Mouse (Mus musculus): Measurements from ENCODE around the gene Dagla. TPM values are rescaled to one million over a fixed set of nuclear protein-coding genes. Genes with fewer than 3 reads are reported as not detected.
A peak's percentile ranks its signal among the peaks of the same experiment; 100 is the strongest.

Dagla gene
- polyA plus RNA-seq, 1 experiment from 2014 or later = 0.55 TPM

DNA sequence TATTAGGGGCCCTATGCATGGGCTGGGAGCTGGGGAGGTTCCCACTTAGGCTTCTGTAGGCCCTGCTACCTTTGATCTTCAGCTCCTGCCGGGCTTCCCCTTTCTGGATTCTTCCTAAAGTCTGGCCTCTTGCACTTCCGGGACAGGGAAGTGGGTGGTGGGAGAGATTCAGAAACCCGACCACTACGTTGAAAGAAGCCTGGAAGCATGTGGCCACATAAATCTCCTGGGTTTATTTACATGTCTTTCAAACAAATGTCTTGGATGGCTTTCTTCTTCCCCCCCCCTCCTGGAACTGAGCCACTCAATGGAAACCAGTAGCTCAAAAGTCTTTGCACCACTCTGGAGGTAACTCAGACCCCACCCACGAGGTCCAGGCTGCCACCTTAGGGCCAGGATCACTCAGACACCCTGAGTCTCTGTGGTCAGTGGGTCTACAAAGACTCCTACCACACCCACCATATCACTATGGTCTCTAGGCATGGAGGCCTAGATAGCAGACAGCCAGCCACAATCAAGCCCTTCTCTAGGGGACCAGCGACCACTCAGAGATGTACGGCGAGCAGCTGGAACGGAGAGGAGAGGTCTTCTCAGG lies 12.7 kb downstream of the Dagla start:
- WGBS (ENCODE audit: insufficient replicate concordance) = 27% methylated on average over 9 of the region's 9 CpGs
- Histone ChIP-seq H3K4me3 (no peak overlapping the region), H3K9ac (no peak overlapping the region), H3K36me3 (no peaks in the 10 kb centered on the region), H3K4me1 (peaks cover 40% of the 10 kb centered on the region), H3K4me2 (no peak overlapping the region), H3K9me3 (replicated peaks) (no peaks in the 10 kb centered on the region), H3K27ac (no peak overlapping the region), H3K27me3 (replicated peaks) (peaks cover 45% of the 10 kb centered on the region)
- no peak for ATAC-seq

DNA sequence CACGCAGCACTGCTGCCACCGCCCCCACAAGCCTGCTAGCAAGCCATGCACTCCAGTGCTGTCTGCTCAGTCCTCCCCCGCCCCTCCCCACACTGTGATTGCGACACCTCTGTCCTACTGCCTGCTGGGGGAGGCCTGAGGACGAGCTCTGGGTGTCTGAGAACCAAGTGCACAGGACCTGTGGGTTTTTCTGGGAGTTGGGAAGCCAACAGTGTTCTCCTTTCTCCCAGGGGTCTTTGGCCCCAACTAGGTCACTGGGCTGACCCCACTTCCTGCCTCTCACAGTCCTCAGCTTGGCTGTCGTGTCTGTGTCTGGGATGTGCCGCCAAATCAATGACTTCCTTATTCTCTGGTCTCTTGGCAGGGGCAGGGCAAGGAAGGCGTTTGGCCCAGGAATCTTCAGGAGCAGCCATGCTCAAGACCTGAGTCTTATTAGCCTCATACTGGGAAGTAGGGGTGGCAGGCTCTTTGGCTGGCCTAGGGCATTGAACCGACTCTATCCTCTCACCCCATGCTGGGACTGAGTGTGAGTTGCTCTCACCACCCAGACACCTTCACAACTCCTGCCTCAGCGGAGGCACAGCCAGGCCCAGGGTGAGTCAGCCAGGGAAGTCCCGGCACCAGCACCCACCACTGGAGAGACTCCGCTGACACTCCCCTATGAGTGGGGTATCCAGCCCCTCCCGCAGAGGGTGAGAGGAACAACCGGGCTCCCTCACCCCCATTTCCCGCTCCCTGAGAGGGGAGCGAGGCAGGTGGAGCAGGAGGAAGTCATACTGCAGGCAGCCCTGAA lies 14.3 kb downstream of the Dagla start:
- WGBS (ENCODE audit: insufficient replicate concordance) = 41% methylated on average over 16 of the region's 16 CpGs
- peaks cover 36% of the 10 kb centered on the region for H3K4me1 ChIP-seq

DNA sequence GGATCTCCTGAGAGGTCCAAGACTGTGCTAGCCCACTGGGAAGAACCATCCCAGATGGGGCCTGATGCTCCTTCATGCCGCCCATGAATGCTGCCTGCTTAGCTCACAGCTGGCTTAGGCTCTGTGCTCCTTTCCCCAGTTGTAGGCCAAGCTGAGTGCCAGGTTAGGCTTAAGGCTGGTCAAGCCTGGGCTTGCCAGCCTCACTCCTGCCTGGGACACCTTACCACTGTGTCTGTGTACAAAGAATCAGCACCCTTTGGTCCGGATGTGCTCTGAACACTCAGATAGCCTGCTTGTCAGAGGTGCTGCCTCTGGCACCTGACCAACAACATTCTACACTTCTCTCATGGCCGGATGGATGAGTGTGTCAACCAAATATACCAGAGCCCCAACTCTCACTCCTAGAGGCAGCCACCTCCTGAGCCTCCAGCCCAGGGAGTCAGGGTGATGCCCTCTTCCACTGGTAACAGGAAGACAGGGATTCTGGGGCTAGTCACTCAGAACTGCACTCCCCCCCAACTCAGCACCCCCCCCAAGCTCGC lies 15.0 kb downstream of the Dagla start:
- no peak overlapping the region for H3K4me3 ChIP-seq
- no peak overlapping the region for H3K9ac ChIP-seq
- peaks cover 22% of the 10 kb centered on the region for H3K27me3 ChIP-seq (replicated peaks)
- WGBS (ENCODE audit: insufficient replicate concordance) = 54% methylated on average over 4 of the region's 4 CpGs
- ATAC-seq = 0 out of 2 replicates have a peak, but pooled peaks have one; percentile 3
- H3K36me3 ChIP-seq = no peaks in the 10 kb centered on the region
- H3K4me1 ChIP-seq = peaks cover 29% of the 10 kb centered on the region
- H3K9me3 ChIP-seq (replicated peaks) = no peaks in the 10 kb centered on the region
- H3K4me2 ChIP-seq = 0 out of 2 replicates have a peak overlapping the region, but pooled peaks have one; percentile 5
- no peak overlapping the region for H3K27ac ChIP-seq

More for the DNA sequence above, 14.3 kb downstream of the Dagla start:
- Histone ChIP-seq H3K36me3 (no peaks in the 10 kb centered on the region), H3K27me3 (replicated peaks) (peaks cover 29% of the 10 kb centered on the region), H3K4me2 (0 out of 2 replicates have a peak overlapping the region, but pooled peaks have one; percentile 5), H3K9me3 (replicated peaks) (no peaks in the 10 kb centered on the region), H3K9ac (no peak overlapping the region), H3K27ac (no peak overlapping the region), H3K4me3 (no peak overlapping the region)
- ATAC-seq = peak; percentile 58

DNA sequence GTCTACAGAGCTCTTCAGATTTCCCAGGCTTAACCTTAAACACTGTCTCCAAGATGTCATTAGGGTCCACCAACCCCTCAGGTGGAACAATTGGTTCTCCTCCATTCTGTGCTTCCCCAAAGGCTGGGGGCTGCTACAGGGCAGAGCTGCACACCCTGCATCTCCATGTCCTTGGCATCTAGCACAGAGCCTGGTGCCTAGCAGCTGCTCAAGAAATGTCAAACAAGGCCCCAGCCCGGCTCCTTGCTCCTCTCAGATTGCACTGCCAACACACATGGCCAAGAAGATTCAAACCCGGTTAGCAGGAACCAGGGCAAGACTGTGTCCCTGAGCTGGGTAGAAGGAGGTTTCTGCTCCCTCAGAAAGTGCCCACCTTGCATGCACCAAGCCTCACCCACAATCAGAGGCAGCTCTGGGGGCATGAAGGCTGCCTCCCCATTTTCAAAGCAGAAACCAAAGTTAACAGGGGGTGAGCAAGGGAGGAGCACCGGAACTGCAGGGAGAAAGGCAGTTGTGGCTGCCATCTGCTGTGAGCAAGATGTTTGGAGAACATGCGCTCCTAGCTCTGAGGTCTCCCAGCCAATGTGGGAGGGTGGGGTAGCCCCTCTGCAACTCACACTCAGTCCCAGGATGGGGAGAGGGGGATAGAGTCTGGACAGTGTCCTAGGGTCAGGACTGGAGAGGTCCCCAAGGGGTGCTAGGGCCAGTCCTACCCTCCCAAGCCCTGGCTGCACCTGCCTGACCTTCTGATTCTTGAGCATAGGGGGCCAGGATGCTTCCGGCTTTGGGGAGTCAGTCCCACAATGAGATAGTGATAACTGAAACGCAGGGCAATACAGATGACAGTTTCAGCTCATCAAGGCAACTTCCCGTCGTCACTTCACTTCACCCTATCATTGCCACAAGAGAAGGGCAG lies 16.3 kb downstream of the Dagla start:
- WGBS (ENCODE audit: insufficient replicate concordance) = 52% methylated on average over 8 of the region's 8 CpGs
- Histone ChIP-seq H3K9ac (no peak overlapping the region), H3K4me2 (no peak overlapping the region), H3K4me3 (no peak overlapping the region), H3K27me3 (replicated peaks) (peaks cover 9% of the 10 kb centered on the region), H3K27ac (no peak overlapping the region), H3K36me3 (no peaks in the 10 kb centered on the region), H3K9me3 (replicated peaks) (no peaks in the 10 kb centered on the region), H3K4me1 (peaks cover 24% of the 10 kb centered on the region)
- no peak for ATAC-seq

DNA sequence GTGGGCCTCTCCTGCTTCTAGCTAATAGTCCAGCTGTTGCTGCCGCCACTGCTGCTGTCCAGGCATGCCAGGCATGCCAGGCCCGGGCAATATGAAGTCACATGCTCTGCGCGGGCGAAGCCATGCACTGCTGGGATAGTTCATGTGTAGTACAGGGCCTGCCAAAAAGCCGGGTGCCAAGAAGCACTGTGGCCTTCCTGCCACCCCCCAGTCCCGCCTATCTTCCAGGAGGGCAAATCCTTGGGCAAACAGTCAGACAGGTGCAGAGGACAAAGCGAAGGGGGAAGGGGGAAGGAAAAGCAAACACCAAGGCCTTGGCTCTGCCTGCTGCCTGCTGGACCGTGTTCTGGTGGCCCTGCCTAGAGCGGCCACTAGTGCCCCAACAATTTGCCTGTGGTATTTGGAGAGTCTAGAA lies 18.2 kb downstream of the Dagla start:
- Histone ChIP-seq H3K27ac (no peak overlapping the region), H3K4me1 (peaks cover 14% of the 10 kb centered on the region), H3K9ac (no peak overlapping the region), H3K27me3 (replicated peaks) (peaks cover 8% of the 10 kb centered on the region; the same call in 1 of the 2 replicates), H3K36me3 (no peaks in the 10 kb centered on the region), H3K4me2 (no peak overlapping the region), H3K4me3 (no peak overlapping the region), H3K9me3 (replicated peaks) (no peaks in the 10 kb centered on the region)
- WGBS (ENCODE audit: insufficient replicate concordance) = 62% methylated on average over 10 of the region's 10 CpGs
- no peak for ATAC-seq

DNA sequence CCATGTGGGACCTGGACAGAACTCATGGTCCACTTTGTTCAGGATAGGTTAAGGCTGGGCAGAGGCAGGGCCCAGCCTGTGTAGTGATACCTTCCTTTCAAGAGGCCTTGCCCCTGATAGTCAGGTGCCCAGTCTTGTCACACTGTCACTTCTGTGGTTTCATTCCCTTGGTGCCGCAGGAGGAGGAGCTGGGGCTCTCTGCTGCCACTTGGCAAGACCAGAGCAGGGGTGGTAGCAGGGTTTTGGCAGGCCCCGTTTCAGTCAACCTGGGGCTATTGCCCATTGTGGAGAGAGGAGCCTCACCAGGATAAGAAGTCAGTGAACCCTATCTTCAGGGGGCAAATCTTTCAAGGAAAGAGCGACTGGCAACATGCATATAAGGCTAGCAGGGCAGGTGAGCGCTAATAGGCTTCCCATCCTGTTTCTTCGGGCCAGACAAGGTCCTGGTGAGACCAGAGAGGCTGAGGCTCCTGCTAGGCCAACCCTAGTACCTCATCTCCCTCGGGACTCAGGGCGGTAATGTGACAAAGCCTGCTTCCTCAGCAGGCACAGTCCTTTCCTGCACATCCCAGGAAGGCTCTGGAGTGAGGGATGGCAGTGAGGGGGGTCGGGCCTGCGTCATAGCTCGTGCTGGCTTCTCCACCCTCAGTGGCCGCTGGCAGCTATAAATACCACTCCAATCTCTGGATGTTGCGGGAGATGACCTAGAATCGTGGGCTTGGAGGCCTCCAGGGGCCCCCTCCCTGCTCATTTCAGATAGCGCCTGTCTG lies 23.7 kb downstream of the Dagla start:
- no peak for ATAC-seq
- Histone ChIP-seq H3K4me3 (no peak overlapping the region), H3K4me1 (peaks cover 13% of the 10 kb centered on the region), H3K27ac (no peak overlapping the region), H3K9ac (no peak overlapping the region), H3K36me3 (no peaks in the 10 kb centered on the region), H3K9me3 (replicated peaks) (no peaks in the 10 kb centered on the region), H3K4me2 (no peak overlapping the region), H3K27me3 (replicated peaks) (peaks cover 15% of the 10 kb centered on the region)
- WGBS (ENCODE audit: insufficient replicate concordance) = 37% methylated on average over 14 of the region's 14 CpGs

DNA sequence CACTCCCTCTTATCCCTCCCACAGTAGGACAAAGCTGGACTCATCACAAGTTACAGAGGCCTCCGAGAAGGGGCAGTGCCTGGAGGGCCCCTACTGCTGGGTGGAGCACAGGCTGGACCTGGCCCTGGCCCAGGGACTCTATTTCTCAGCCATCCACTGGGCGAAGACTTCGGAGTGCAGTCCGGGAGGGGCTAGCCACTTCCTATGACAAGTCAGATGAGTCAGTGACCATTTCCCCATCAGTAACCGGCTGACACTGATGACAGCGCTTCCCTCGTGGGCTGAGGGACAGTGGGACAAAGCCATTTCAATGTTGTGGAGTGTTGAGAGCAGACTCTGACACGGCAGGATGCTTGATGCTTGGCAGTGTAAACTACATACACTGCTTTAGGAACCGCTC lies 25.0 kb downstream of the Dagla start:
- 44% methylated on average over 9 of the region's 9 CpGs for WGBS (ENCODE audit: insufficient replicate concordance)
- H3K4me2 ChIP-seq = no peak overlapping the region
- no peak overlapping the region for H3K9ac ChIP-seq
- no peaks in the 10 kb centered on the region for H3K9me3 ChIP-seq (replicated peaks)
- H3K4me1 ChIP-seq = peaks cover 13% of the 10 kb centered on the region
- no peak overlapping the region for H3K27ac ChIP-seq
- H3K27me3 ChIP-seq (replicated peaks) = peaks cover 17% of the 10 kb centered on the region
- no peak overlapping the region for H3K4me3 ChIP-seq
- no peaks in the 10 kb centered on the region for H3K36me3 ChIP-seq
- no peak for ATAC-seq

DNA sequence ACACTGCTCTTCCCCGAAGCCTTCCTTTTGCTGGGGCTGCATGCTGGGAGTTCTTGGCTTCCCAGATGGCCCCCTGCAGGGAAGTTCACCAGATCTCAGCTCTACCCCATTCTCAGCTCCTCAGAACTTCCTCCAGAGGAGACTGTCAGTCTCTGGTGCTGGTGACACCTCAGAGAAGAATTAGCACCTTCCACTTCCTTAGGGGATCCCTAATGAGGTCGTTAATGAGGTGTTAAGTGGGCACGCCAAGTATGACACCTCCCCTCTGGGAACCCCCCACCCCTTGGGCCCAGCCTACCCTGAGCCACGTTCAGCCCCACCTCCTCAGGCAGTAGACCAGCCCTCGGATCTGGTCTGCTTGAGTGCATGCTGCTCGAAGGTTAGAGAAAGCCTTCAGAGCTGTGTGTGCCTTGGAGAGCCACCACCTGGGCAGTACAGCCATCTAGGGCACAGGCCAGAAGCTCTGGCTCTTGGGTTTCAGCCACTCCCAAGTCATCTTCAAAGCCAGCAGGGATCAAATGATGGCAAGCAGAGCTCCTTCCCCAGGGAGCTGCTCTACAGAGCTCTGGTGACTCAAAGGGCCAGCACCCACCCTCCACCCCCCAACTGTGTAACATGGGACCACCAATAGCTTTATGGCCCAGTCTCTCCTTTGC lies 25.9 kb downstream of the Dagla start:
- H3K4me2 ChIP-seq = no peak overlapping the region
- no peak overlapping the region for H3K27ac ChIP-seq
- whole genome bisulfite sequencing (ENCODE audit: insufficient replicate concordance) = 28% methylated on average over 6 of the region's 6 CpGs
- no peak overlapping the region for H3K9ac ChIP-seq
- no peaks in the 10 kb centered on the region for H3K36me3 ChIP-seq
- no peaks in the 10 kb centered on the region for H3K9me3 ChIP-seq (replicated peaks)
- ATAC-seq = no peak
- H3K4me1 ChIP-seq = peaks cover 20% of the 10 kb centered on the region
- H3K27me3 ChIP-seq (replicated peaks) = peaks cover 17% of the 10 kb centered on the region
- H3K4me3 ChIP-seq = no peak overlapping the region

DNA sequence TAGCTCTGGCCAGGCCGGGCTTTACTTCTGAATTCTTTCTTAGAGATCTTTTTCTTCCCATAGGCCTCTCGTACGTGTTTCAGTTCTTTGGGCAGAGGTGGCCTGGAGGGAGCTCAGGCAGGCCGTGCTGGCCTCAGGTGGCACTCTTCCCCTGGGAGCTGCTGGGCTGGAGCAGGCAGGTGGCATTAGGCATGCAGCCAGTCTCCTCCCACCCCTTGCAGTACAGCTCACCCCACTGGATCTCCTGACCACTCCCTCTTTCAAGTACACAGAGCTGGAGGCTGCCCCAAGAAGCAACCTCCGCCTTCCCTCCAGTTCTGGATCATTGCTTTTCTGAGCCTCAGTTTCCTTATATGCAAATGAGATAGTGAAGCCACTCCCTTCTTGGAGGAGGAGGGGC lies 26.9 kb downstream of the Dagla start:
- 53% methylated on average over 5 of the region's 5 CpGs for WGBS (ENCODE audit: insufficient replicate concordance)
- H3K9ac ChIP-seq = no peak overlapping the region
- peak overlapping the region; percentile 30; the same call in 1 of the 2 replicates for H3K4me2 ChIP-seq
- no peaks in the 10 kb centered on the region for H3K36me3 ChIP-seq
- H3K27me3 ChIP-seq (replicated peaks) = peaks cover 17% of the 10 kb centered on the region
- no peak overlapping the region for H3K27ac ChIP-seq
- no peak overlapping the region for H3K4me3 ChIP-seq
- no peaks in the 10 kb centered on the region for H3K9me3 ChIP-seq (replicated peaks)
- ATAC-seq = peak; percentile 54; the same call in 1 of the 2 replicates
- peaks cover 26% of the 10 kb centered on the region for H3K4me1 ChIP-seq

DNA sequence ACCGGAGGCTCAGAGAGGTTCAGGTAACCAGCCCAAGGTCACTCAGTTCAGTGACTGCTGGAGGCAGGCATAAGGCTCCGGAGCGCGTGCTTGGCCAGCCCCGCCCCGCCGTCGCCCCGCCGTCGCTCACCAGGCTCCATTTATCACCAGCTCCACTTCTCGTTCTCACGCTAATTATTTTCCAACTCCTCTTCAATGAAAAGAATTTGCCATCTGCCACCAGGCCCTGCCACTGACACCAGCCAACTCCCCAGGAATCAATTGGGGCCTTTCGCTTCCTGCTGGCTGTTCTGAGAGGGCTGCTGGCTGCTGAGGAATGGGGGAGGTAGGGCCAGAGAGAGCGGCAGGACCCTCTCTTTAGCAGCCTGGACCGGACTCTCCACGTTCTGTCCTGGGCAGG lies 27.3 kb downstream of the Dagla start:
- H3K9me3 ChIP-seq (replicated peaks) = no peaks in the 10 kb centered on the region
- H3K4me1 ChIP-seq = peaks cover 30% of the 10 kb centered on the region
- H3K4me3 ChIP-seq = no peak overlapping the region
- WGBS (ENCODE audit: insufficient replicate concordance) = 10% methylated on average over 17 of the region's 17 CpGs
- H3K4me2 ChIP-seq = peak overlapping the region; percentile 30
- H3K27ac ChIP-seq = no peak overlapping the region
- H3K27me3 ChIP-seq (replicated peaks) = peaks cover 17% of the 10 kb centered on the region
- no peak overlapping the region for H3K9ac ChIP-seq
- ATAC-seq = no peak
- H3K36me3 ChIP-seq = no peaks in the 10 kb centered on the region
